Mouse (Mus musculus) G1E (cell line): ENCODE results near the gene Abo.

Source experiments
- CTCF ChIP-seq: IDR thresholded peaks from 2 replicates; pipeline ENCODE4 v1.5.1; 2012; ENCODE audit warnings: low read depth, low read length, inconsistent platforms, mixed read lengths
- GATA1 ChIP-seq: IDR thresholded peaks from 2 replicates; pipeline ENCODE4 v1.6.1; 2012; ENCODE audit warnings: borderline replicate concordance, low read length, inconsistent platforms, mixed read lengths
- POLR2AphosphoS5 ChIP-seq: IDR thresholded peaks from 2 replicates; pipeline ENCODE4 v1.6.1; 2012; ENCODE audit warnings: low read depth, low read length, inconsistent platforms; ENCODE audit not compliant: insufficient replicate concordance
- TAL1 ChIP-seq: conservative IDR thresholded peaks from 2 replicates; pipeline ENCODE4 v1.6.1; 2012; ENCODE audit warnings: low read depth, low read length, inconsistent platforms, mixed read lengths

- no peak for TF ChIP-seq CTCF
- TF ChIP-seq POLR2AphosphoS5: no peak
- TF ChIP-seq GATA1: no peak
- TF ChIP-seq TAL1: no peak
These were observed 13.8 kb upstream of the Abo start for GRCm38 (mm10) chr2:26878571-26878970.
